Mouse (Mus musculus) forebrain, embryonic 11.5 days (tissue): ENCODE data around the gene Dnase2b. TPM values are rescaled to one million over a fixed set of nuclear protein-coding genes. Genes with fewer than 3 reads are reported as not detected.

Experiments used
- ATAC-seq: fragments of 200-750 bp; cut with Nextera tagmentation; replicated peaks from 2 replicates; pipeline ENCODE4 v1.8.0; 2017; ENCODE audit warnings: moderate TSS enrichment; ENCODE audit not compliant: low FRiP score
- DNase-seq: peaks from one replicate; pipeline ENCODE4 v3.0.0-alpha.2; 2017; ENCODE audit warnings: low spot score
- H3K27ac ChIP-seq: fragments of 300-500 bp; sonication (generic); 2 replicates; pipeline ENCODE4 v1.5.1; 2014; ENCODE audit warnings: low read depth, low read length
- H3K27me3 ChIP-seq: fragments of 300-500 bp; sonication (generic); 2 replicates; pipeline ENCODE4 v1.6.1; 2014; ENCODE audit warnings: mild to moderate bottlenecking, low read length, mixed read lengths; ENCODE audit not compliant: control insufficient read depth, insufficient read depth
- H3K36me3 ChIP-seq: fragments of 300-500 bp; sonication (generic); 2 replicates; pipeline ENCODE4 v1.6.1; 2014; ENCODE audit warnings: mild to moderate bottlenecking, low read length, moderate library complexity, mixed read lengths; ENCODE audit not compliant: control insufficient read depth, insufficient read depth
- H3K4me1 ChIP-seq: fragments of 300-500 bp; sonication (generic); replicated peaks from 2 replicates; pipeline ENCODE4 v1.6.1; 2014; ENCODE audit warnings: low read length, mixed read lengths; ENCODE audit not compliant: control insufficient read depth, insufficient read depth
- H3K4me2 ChIP-seq: fragments of 300-500 bp; sonication (generic); 2 replicates; pipeline ENCODE4 v1.6.1; 2014; ENCODE audit warnings: low read depth, mild to moderate bottlenecking, low read length, moderate library complexity, mixed read lengths; ENCODE audit not compliant: severe bottlenecking
- H3K4me3 ChIP-seq: fragments of 300-500 bp; sonication (generic); 2 replicates; pipeline ENCODE4 v1.5.1; 2014; ENCODE audit warnings: low read depth, low read length
- H3K9ac ChIP-seq: fragments of 300-500 bp; sonication (generic); 2 replicates; pipeline ENCODE4 v1.6.1; 2014; ENCODE audit warnings: low read length
- H3K9me3 ChIP-seq: fragments of 300-500 bp; sonication (generic); 2 replicates; pipeline ENCODE4 v1.6.1; 2016; ENCODE audit warnings: low read length, mixed read lengths; ENCODE audit not compliant: control insufficient read depth
- WGBS: fragments of 180-500 bp; shearing (Covaris S2); extraction: QIAGEN DNeasy Blood & Tissue Kit; methylation state at CpG from one replicate; pipeline ENCODE4 v1.1.7; 2014; 5-methylcytosine and 5-hydroxymethylcytosine counted together
- polyA plus RNA-seq: library from polyadenylated mRNA; unstranded; fragments of >200 nt; fragmentation: Nextera tagmentation; extraction: Ambion mirVana; gene quantifications from 2 replicates; pipeline ENCODE4 v1.2.1, GENCODE M21; 2014

Gene Dnase2b
- polyA plus RNA-seq, 1 experiment from 2014 or later, result not detected

GRCm38 (mm10) chr3:146651217-146651616 lies 35.8 kb upstream of the Dnase2b start, which contains the start of gene 4930503B20Rik:
TSS of gene 4930503B20Rik (minus strand) at chr3:146651317.
- WGBS, result 87% methylated on average over 3 of the region's 3 CpGs
- no peak for ATAC-seq

GRCm38 (mm10) chr3:146650716-146651115 lies 35.3 kb upstream of the Dnase2b start:
- ATAC-seq (no peak), DNase-seq (no peak)
- no peaks in the 10 kb centered on the region for H3K36me3 ChIP-seq
- no peaks in the 10 kb centered on the region for H3K4me1 ChIP-seq
- H3K4me3 ChIP-seq, result no peak overlapping the region
- 93% methylated on average over 10 of the region's 10 CpGs for WGBS
- no peak overlapping the region for H3K4me2 ChIP-seq
- no peak overlapping the region for H3K9ac ChIP-seq
- no peak overlapping the region for H3K27ac ChIP-seq
- no peaks in the 10 kb centered on the region for H3K9me3 ChIP-seq
- H3K27me3 ChIP-seq, result no peaks in the 10 kb centered on the region

More at GRCm38 (mm10) chr3:146651217-146651616, 35.8 kb upstream of the Dnase2b start, which contains the start of gene 4930503B20Rik:
- no peak within 1 kb of the TSS for H3K27ac ChIP-seq
- H3K27me3 ChIP-seq, result no peaks in the 10 kb centered on the region
- DNase-seq, result no peak
- no peak within 1 kb of the TSS for H3K4me2 ChIP-seq
- H3K9me3 ChIP-seq, result no peaks in the 10 kb centered on the region
- no peaks in the 10 kb centered on the region for H3K4me1 ChIP-seq
- no peak within 1 kb of the TSS for H3K4me3 ChIP-seq
- no peak within 1 kb of the TSS for H3K9ac ChIP-seq
- H3K36me3 ChIP-seq, result no peaks in the 10 kb centered on the region

GRCm38 (mm10) chr3:146649311-146649894 lies 34.0 kb upstream of the Dnase2b start:
- H3K4me2 ChIP-seq, result no peak overlapping the region
- ATAC-seq, result no peak
- H3K36me3 ChIP-seq, result no peaks in the 10 kb centered on the region
- H3K27ac ChIP-seq, result no peak overlapping the region
- H3K4me1 ChIP-seq, result no peaks in the 10 kb centered on the region
- H3K4me3 ChIP-seq, result no peak overlapping the region
- no peaks in the 10 kb centered on the region for H3K27me3 ChIP-seq
- no peak for DNase-seq
- H3K9ac ChIP-seq, result no peak overlapping the region
- no peaks in the 10 kb centered on the region for H3K9me3 ChIP-seq
- 73% methylated on average over 10 of the region's 10 CpGs for WGBS

GRCm38 (mm10) chr3:146641818-146642427 lies 26.5 kb upstream of the Dnase2b start:
- H3K36me3 ChIP-seq, result no peaks in the 10 kb centered on the region
- H3K4me1 ChIP-seq, result no peaks in the 10 kb centered on the region
- H3K27me3 ChIP-seq, result no peaks in the 10 kb centered on the region
- no peak overlapping the region for H3K4me3 ChIP-seq
- no peak overlapping the region for H3K4me2 ChIP-seq
- H3K9me3 ChIP-seq, result no peaks in the 10 kb centered on the region
- no peak for ATAC-seq
- H3K27ac ChIP-seq, result no peak overlapping the region
- 68% methylated on average over 4 of the region's 4 CpGs for WGBS
- H3K9ac ChIP-seq, result no peak overlapping the region
- no peak for DNase-seq

- H3K27ac ChIP-seq, result no peak overlapping the region
- no peak overlapping the region for H3K4me3 ChIP-seq
- H3K27me3 ChIP-seq, result no peaks in the 10 kb centered on the region
- 87% methylated on average over 5 of the region's 5 CpGs for WGBS
- no peak for DNase-seq
- H3K9me3 ChIP-seq, result no peaks in the 10 kb centered on the region
- H3K36me3 ChIP-seq, result no peaks in the 10 kb centered on the region
- no peaks in the 10 kb centered on the region for H3K4me1 ChIP-seq
- H3K4me2 ChIP-seq, result no peak overlapping the region
- no peak for ATAC-seq
- no peak overlapping the region for H3K9ac ChIP-seq
These were observed 17.1 kb upstream of the Dnase2b start for GRCm38 (mm10) chr3:146632506-146632905.

GRCm38 (mm10) chr3:146628227-146628982 lies 13.0 kb upstream of the Dnase2b start:
- ATAC-seq, result no peak
- WGBS, result 72% methylated on average over 8 of the region's 8 CpGs
- H3K27ac ChIP-seq, result no peak overlapping the region
- H3K4me1 ChIP-seq, result no peaks in the 10 kb centered on the region
- no peak for DNase-seq
- H3K27me3 ChIP-seq, result no peaks in the 10 kb centered on the region
- no peak overlapping the region for H3K4me3 ChIP-seq
- H3K9me3 ChIP-seq, result no peaks in the 10 kb centered on the region
- H3K4me2 ChIP-seq, result no peak overlapping the region
- no peak overlapping the region for H3K9ac ChIP-seq
- no peaks in the 10 kb centered on the region for H3K36me3 ChIP-seq

- DNase-seq, result no peak
- 94% methylated on average over 4 of the region's 4 CpGs for WGBS
- no peaks in the 10 kb centered on the region for H3K4me1 ChIP-seq
These were observed 10.4 kb upstream of the Dnase2b start for GRCm38 (mm10) chr3:146625766-146626165.

GRCm38 (mm10) chr3:146621966-146622365 lies 6.6 kb upstream of the Dnase2b start:
- H3K4me1 ChIP-seq, result no peaks in the 10 kb centered on the region
- ATAC-seq, result no peak
- no peak overlapping the region for H3K9ac ChIP-seq
- H3K9me3 ChIP-seq, result no peaks in the 10 kb centered on the region
- H3K27ac ChIP-seq, result no peak overlapping the region
- 88% methylated on average over 11 of the region's 11 CpGs for WGBS
- no peaks in the 10 kb centered on the region for H3K27me3 ChIP-seq
- no peak overlapping the region for H3K4me2 ChIP-seq
- no peak for DNase-seq
- H3K36me3 ChIP-seq, result no peaks in the 10 kb centered on the region
- no peak overlapping the region for H3K4me3 ChIP-seq

More at GRCm38 (mm10) chr3:146625766-146626165, 10.4 kb upstream of the Dnase2b start:
- Histone ChIP-seq H3K4me3 (no peak overlapping the region), H3K4me2 (no peak overlapping the region), H3K27me3 (no peaks in the 10 kb centered on the region), H3K36me3 (no peaks in the 10 kb centered on the region), H3K9me3 (no peaks in the 10 kb centered on the region), H3K9ac (no peak overlapping the region), H3K27ac (no peak overlapping the region)
- no peak for ATAC-seq
